Mouse (Mus musculus) kidney, postnatal 14 days (tissue): ENCODE data around the gene Dusp16.
"Not testable (repeated sequence)": the region's sequence is repeated elsewhere in the genome, so short reads cannot be mapped to it uniquely, and the experiment has no call there.

Source experiments
- DNase-seq: peaks from one replicate; pipeline ENCODE4 v3.0.0; 2022; ENCODE audit warnings: mixed read lengths

The Dusp16 gene

GRCm38 (mm10) chr6:134695625-134696024, 96.8 kb downstream of the Dusp16 start:
- no peak for DNase-seq

GRCm38 (mm10) chr6:134694988-134695387, 97.4 kb downstream of the Dusp16 start:
- no peak for DNase-seq

- no peak for DNase-seq
Measured at GRCm38 (mm10) chr6:134694498-134694897, 97.9 kb downstream of the Dusp16 start.

GRCm38 (mm10) chr6:134685515-134685914, 106.9 kb downstream of the Dusp16 start:
- no peak for DNase-seq

- no peak for DNase-seq
Measured at GRCm38 (mm10) chr6:134685040-134685439, 107.4 kb downstream of the Dusp16 start.

- no peak for DNase-seq
Measured at GRCm38 (mm10) chr6:134684354-134684915, 108.0 kb downstream of the Dusp16 start.

GRCm38 (mm10) chr6:134679330-134679729, 113.1 kb downstream of the Dusp16 start:
- DNase-seq: not testable (repeated sequence)

GRCm38 (mm10) chr6:134678037-134678436, 114.4 kb downstream of the Dusp16 start:
- DNase-seq: no peak

GRCm38 (mm10) chr6:134677504-134677903, 114.9 kb downstream of the Dusp16 start:
- DNase-seq: no peak

GRCm38 (mm10) chr6:134673712-134674111, 118.7 kb downstream of the Dusp16 start:
- DNase-seq: not testable (repeated sequence)

- peak; percentile 48 for DNase-seq
Measured at GRCm38 (mm10) chr6:134670881-134671411, 121.5 kb downstream of the Dusp16 start.

GRCm38 (mm10) chr6:134669179-134669865, 123.1 kb downstream of the Dusp16 start:
- no peak for DNase-seq

- no peak for DNase-seq
Measured at GRCm38 (mm10) chr6:134668519-134668918, 123.9 kb downstream of the Dusp16 start.

GRCm38 (mm10) chr6:134665817-134666216, 126.6 kb downstream of the Dusp16 start:
- no peak for DNase-seq
